Mouse (Mus musculus) right cerebral cortex, postnatal 4 days (tissue): Measurements from ENCODE around the gene Gm10228.
"Not testable (repeated sequence)": the region's sequence is repeated elsewhere in the genome, so short reads cannot be mapped to it uniquely, and the experiment has no call there.

Experiments
- DNase-seq: peaks from one replicate; pipeline ENCODE4 v3.0.0-alpha.2; 2022

Gene Gm10228

DNA sequence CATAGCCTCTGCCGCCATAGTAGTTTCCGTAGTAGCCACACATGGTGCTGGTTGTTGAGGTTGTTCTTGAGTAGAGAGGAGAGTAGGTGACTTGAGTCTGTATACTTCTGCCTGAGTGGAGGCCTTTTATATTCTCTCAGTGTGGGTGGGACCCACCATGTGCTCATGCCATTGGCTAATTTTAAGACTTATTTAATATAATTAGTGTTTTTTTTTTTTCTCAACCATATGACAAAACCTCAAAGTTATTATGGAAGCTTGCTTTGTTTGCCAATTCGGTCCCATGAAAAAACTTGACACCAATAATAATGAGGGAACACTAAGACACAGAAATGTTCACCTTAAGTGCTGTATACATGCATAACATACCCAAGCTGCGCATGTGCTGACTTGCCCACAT lies at the start of gene Gm10228:
TSS of gene Gm10228 (minus strand) at position 101 of the 400 bp plus-strand sequence.
- not testable (repeated sequence) for DNase-seq

DNA sequence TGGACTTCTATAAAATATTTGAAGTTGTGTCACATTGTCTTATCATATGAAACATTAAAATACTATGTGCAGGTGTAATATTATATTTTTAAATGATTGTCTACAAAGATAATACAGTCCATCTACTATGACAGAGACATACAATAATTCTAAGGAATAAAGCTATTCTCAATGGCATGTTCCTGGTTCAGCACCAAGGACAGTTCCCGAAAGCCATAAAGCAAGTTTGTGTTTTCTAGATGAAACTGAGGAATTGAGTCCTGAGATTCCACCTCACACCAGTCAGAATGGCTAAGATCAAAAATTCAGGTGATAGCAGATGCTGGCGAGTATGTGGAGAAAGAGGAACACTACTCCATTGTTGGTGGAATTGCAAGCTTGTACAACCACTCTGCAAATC lies 29.8 kb upstream of the Gm10228 start:
- DNase-seq: not testable (repeated sequence)

DNA sequence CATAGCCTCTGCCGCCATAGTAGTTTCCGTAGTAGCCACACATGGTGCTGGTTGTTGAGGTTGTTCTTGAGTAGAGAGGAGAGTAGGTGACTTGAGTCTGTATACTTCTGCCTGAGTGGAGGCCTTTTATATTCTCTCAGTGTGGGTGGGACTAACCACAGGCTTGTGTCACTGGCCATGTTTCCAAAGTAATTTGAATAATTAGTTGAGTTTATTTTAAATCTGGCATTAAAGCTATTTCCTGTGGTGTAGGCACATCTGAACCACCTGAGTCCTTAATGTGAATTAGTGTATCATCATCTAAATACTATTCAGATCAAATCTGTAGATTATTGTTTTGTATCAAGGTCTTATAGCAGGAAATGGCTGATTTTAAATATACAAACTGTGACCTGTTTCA lies 22.6 kb upstream of the Gm10228 start, which contains the start of gene 1110025L11Rik:
TSS of gene 1110025L11Rik (minus strand) at position 101 of the 400 bp plus-strand sequence.
- DNase-seq: not testable (repeated sequence)

DNA sequence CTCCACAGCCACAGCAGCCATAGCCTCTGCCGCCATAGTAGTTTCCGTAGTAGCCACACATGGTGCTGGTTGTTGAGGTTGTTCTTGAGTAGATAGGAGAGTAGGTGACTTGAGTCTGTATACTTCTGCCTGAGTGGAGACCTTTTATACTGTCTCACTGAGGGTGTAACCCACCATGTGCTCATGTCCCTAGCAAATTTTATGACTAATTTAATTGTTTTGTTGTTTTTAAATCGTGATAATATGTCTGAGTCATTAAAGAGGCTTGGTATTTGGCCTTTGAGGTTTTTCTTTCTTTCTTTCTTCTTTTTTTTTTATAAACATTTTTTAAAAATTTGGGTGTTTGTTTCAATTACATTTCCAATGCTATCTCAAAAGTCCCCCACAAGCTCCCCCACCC lies 6.5 kb upstream of the Gm10228 start, which contains the start of gene Krtap6-5:
TSS of gene Krtap6-5 (minus strand) at position 101 of the 400 bp plus-strand sequence.
- no peak for DNase-seq

DNA sequence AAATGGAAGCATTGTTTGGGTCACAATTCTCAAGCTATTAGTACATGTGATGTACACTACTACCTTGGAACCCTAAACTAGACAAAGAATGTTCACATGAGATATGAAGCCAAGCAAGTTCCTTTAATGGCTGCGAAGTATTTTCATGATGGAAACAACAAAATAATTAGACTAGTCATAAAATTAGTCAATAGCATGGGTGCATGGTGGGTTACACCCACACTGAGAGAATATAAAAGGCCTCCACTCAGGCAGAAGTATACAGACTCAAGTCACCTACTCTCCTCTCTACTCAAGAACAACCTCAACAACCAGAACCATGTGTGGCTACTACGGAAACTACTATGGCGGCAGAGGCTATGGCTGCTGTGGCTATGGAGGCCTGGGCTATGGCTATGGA lies 9.9 kb downstream of the Gm10228 start, which contains the start of gene Krtap6-1:
TSS of gene Krtap6-1 (plus strand) at position 301 of the 400 bp plus-strand sequence.
- DNase-seq: not testable (repeated sequence)

DNA sequence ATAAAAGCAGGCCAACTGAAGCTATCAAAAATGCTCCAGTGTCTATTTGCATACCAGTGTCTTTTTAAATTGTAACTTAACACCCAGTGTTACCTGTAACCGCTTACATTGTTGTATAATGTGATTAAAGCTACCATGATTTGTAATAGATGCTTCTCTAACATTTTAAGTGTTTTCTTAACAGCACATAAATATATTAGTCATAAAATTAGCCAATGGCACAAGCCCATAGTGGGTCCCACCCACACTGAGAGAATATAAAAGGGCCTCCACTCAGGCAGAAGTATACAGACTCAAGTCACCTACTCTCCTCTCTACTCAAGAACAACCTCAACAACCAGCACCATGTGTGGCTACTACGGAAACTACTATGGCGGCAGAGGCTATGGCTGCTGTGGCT lies 26.3 kb downstream of the Gm10228 start, which contains the start of gene Gm10229:
TSS of gene Gm10229 (plus strand) at position 301 of the 400 bp plus-strand sequence.
- DNase-seq: not testable (repeated sequence)

DNA sequence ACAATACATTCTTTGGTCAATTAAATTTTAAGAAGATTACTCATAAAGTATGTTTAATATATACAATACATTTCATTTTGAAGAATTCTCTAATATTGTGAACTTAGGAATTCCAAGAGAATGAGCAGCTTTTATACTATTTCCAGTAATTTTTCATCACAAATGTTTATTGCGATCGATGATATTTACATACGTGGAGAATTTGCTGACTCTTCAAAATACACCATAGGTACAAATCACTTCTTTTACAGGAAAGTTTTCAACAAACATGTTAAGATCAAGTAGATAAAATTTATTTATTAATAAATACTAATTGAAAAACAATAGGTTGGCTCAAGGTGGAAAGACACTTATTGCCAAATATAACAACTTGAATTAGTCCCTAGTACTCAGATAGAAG lies 27.3 kb downstream of the Gm10228 start:
- DNase-seq: no peak

DNA sequence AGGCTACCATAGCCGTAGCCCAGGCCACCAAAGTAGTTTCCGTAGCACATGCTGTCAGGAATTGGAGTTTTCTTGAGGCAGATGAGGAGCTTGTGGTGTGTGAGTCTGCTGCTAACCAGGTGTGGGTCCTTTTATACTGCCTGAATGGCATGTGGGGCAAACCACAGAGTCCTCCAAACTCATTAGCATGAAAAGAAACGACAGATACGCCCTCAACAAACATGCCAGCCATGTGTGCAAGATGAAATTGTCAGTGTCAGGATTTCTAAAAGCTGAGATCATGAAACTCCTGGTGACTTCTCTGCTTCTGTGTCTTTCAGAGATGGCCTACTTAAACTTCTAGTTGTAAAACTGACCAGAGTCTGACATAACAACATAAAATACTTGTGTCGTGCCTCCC lies 30.6 kb downstream of the Gm10228 start, which contains the start of gene Krtap22-2:
TSS of gene Krtap22-2 (minus strand) at position 101 of the 400 bp plus-strand sequence.
- DNase-seq: no peak
